Mouse (Mus musculus) kidney, postnatal 0 days (tissue): ENCODE data around the gene Tmed8. TPM values are rescaled to one million over a fixed set of nuclear protein-coding genes. Genes with fewer than 3 reads are reported as not detected.

Experiments
- ATAC-seq: fragments of 200-750 bp; cut with Nextera tagmentation; replicated peaks from 2 replicates; pipeline ENCODE4 v1.8.0; 2017; ENCODE audit warnings: low read depth, moderate number of reproducible peaks, moderate TSS enrichment, moderate library complexity; ENCODE audit not compliant: low FRiP score
- DNase-seq: peaks from one replicate; pipeline ENCODE4 v3.0.0-alpha.2; 2016; ENCODE audit warnings: low spot score
- H3K27ac ChIP-seq: fragments of 300-500 bp; sonication (generic); 2 replicates; pipeline ENCODE4 v1.5.1; 2014; ENCODE audit warnings: mild to moderate bottlenecking
- H3K27me3 ChIP-seq: fragments of 300-500 bp; sonication (generic); 2 replicates; pipeline ENCODE4 v1.6.1; 2014; ENCODE audit warnings: low read length, mixed read lengths; ENCODE audit not compliant: insufficient read depth
- H3K36me3 ChIP-seq: fragments of 300-500 bp; sonication (generic); 2 replicates; pipeline ENCODE4 v1.6.1; 2014; ENCODE audit warnings: low read length, mixed read lengths; ENCODE audit not compliant: insufficient read depth
- H3K4me1 ChIP-seq: fragments of 300-500 bp; sonication (generic); replicated peaks from 2 replicates; pipeline ENCODE4 v1.6.1; 2014; ENCODE audit warnings: antibody characterized with exemption, low read length, mixed read lengths; ENCODE audit not compliant: insufficient read depth
- H3K4me2 ChIP-seq: fragments of 300-500 bp; sonication (generic); 2 replicates; pipeline ENCODE4 v1.6.1; 2014; ENCODE audit warnings: mild to moderate bottlenecking, low read length, moderate library complexity, mixed read lengths
- H3K4me3 ChIP-seq: fragments of 300-500 bp; sonication (generic); replicated peaks from 2 replicates; pipeline ENCODE4 v1.5.1; 2014; ENCODE audit warnings: low read depth, low read length
- H3K9ac ChIP-seq: fragments of 300-500 bp; sonication (generic); 2 replicates; pipeline ENCODE4 v1.6.1; 2014; ENCODE audit warnings: low read depth, low read length
- H3K9me3 ChIP-seq: fragments of 300-500 bp; sonication (generic); replicated peaks from 2 replicates; pipeline ENCODE4 v1.6.1; 2016; ENCODE audit warnings: low read length, inconsistent platforms, mixed read lengths
- CTCF ChIP-seq: IDR thresholded peaks from 2 replicates; pipeline ENCODE4 v1.5.1; 2016; ENCODE audit warnings: antibody characterized with exemption, low read depth, mild to moderate bottlenecking, moderate library complexity
- WGBS: fragments of 180-500 bp; shearing (Covaris S2); extraction: QIAGEN DNeasy Blood & Tissue Kit; methylation state at CpG from one replicate; pipeline ENCODE4 v1.1.7; 2014; 5-methylcytosine and 5-hydroxymethylcytosine counted together
- polyA plus RNA-seq: library from polyadenylated mRNA; unstranded; fragments of >200 nt; fragmentation: Nextera tagmentation; extraction: Ambion mirVana; gene quantifications from 2 replicates; pipeline ENCODE4 v1.2.1, GENCODE M21; 2015

The Tmed8 gene
- polyA plus RNA-seq, 1 experiment from 2014 or later, result 1.7 TPM

GRCm38 (mm10) chr12:87138342-87138701 lies 61.9 kb downstream of the Tmed8 start:
- TF ChIP-seq CTCF, result no peak
- Histone ChIP-seq H3K4me3 (no peak overlapping the region), H3K4me1 (no peaks in the 10 kb centered on the region), H3K9me3 (no peaks in the 10 kb centered on the region), H3K9ac (no peak overlapping the region), H3K27ac (no peak overlapping the region), H3K27me3 (no peaks in the 10 kb centered on the region), H3K36me3 (peaks cover 10% of the 10 kb centered on the region; the same call in 1 of the 2 replicates), H3K4me2 (no peak overlapping the region)
- no peak for DNase-seq
- no peak for ATAC-seq
- WGBS, result 89% methylated on average over 2 of the region's 2 CpGs

- Histone ChIP-seq H3K27ac (no peak overlapping the region), H3K4me3 (no peak overlapping the region), H3K36me3 (peaks cover 12% of the 10 kb centered on the region; the same call in 1 of the 2 replicates), H3K9ac (no peak overlapping the region), H3K9me3 (no peaks in the 10 kb centered on the region), H3K4me1 (no peaks in the 10 kb centered on the region), H3K4me2 (no peak overlapping the region), H3K27me3 (no peaks in the 10 kb centered on the region)
- no peak for DNase-seq
- WGBS, result 92% methylated on average over 15 of the region's 15 CpGs
- TF ChIP-seq CTCF, result no peak
- no peak for ATAC-seq
These were observed 62.6 kb downstream of the Tmed8 start for GRCm38 (mm10) chr12:87137439-87138341.

DNA sequence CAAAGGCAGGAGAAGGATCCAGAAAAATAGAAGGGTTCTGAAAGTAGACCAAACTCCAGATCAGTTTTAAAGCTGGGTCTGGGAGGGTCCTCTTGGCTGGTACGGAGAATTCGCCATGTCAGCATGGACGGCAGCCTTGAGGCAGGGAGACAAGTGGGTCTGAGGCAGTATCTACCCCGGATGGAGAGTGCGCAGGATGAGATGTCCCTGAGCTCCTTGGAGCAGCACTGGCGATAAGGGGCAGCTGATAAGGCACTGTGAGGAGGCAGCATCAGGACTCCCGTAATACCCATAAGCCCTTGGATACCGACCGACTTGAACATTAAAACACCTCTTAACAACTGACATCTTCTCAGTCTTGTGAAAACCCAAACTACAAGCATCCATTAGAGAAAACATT lies 67.5 kb downstream of the Tmed8 start:
- Histone ChIP-seq H3K9me3 (no peaks in the 10 kb centered on the region), H3K36me3 (peaks cover 17% of the 10 kb centered on the region), H3K9ac (no peak overlapping the region), H3K4me3 (no peak overlapping the region), H3K27me3 (no peaks in the 10 kb centered on the region), H3K4me2 (no peak overlapping the region), H3K27ac (no peak overlapping the region), H3K4me1 (no peaks in the 10 kb centered on the region)
- DNase-seq (no peak), ATAC-seq (no peak)
- TF ChIP-seq CTCF, result no peak
- WGBS, result 94% methylated on average over 9 of the region's 9 CpGs

DNA sequence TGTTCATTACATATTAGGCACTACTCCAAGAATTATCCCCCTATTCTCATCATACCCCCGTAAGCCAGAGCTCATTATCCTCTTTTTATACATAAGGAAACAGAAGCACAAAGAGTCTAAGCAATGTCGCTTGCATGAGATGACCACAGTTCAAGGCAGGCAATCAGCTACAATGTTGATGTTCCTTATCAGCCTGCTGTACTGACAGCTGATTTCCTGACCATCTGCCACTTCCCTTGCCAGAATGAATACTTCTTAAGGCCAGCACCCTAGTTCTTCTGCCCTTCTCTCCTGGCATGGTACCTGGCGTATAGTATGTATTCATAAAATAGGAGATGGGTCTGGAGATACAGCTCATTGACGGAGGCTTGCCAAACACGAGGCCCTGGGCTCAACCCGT lies 68.0 kb downstream of the Tmed8 start:
- peaks cover 14% of the 10 kb centered on the region for H3K36me3 ChIP-seq
- no peaks in the 10 kb centered on the region for H3K4me1 ChIP-seq
- no peak for TF ChIP-seq CTCF
- H3K4me3 ChIP-seq, result no peak overlapping the region
- H3K4me2 ChIP-seq, result no peak overlapping the region
- H3K27me3 ChIP-seq, result no peaks in the 10 kb centered on the region
- DNase-seq (no peak), ATAC-seq (no peak)
- H3K9me3 ChIP-seq, result no peaks in the 10 kb centered on the region
- H3K27ac ChIP-seq, result no peak overlapping the region
- H3K9ac ChIP-seq, result no peak overlapping the region
- WGBS, result 83% methylated on average over 6 of the region's 6 CpGs

- TF ChIP-seq CTCF, result peak; percentile 72
- Histone ChIP-seq H3K27ac (no peak overlapping the region), H3K4me1 (no peaks in the 10 kb centered on the region), H3K9me3 (no peaks in the 10 kb centered on the region), H3K4me3 (no peak overlapping the region), H3K27me3 (no peaks in the 10 kb centered on the region), H3K9ac (no peak overlapping the region), H3K36me3 (peaks cover 14% of the 10 kb centered on the region), H3K4me2 (no peak overlapping the region)
- no peak for ATAC-seq
- 69% methylated on average over 3 of the region's 3 CpGs for WGBS
- peak; percentile 61 for DNase-seq
These were observed 68.6 kb downstream of the Tmed8 start for GRCm38 (mm10) chr12:87131619-87132018.

DNA sequence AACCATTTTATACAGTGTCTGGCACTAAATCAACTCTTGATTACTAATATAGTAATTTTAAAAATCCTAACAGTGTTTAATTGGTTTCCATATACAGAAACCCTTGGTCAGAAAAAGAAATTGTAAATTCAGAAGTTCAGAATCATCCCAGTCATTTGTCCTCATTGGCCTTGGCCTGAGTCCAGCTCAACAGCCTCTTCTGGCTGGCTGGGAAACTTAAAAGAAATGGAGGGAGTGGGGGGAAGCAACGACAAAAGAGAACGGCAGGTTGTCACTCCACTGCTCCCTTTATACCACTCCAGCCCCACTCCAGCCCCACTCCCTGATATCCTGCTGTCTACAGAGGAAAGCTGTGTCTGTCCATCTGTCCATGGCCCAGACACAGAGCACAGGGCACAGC lies 69.1 kb downstream of the Tmed8 start:
- H3K27ac ChIP-seq, result no peak overlapping the region
- H3K27me3 ChIP-seq, result no peaks in the 10 kb centered on the region
- DNase-seq, result no peak
- no peaks in the 10 kb centered on the region for H3K9me3 ChIP-seq
- H3K9ac ChIP-seq, result no peak overlapping the region
- H3K36me3 ChIP-seq, result peaks cover 14% of the 10 kb centered on the region
- 73% methylated on average over 2 of the region's 2 CpGs for WGBS
- TF ChIP-seq CTCF, result no peak
- no peak overlapping the region for H3K4me3 ChIP-seq
- H3K4me2 ChIP-seq, result no peak overlapping the region
- ATAC-seq, result no peak
- H3K4me1 ChIP-seq, result no peaks in the 10 kb centered on the region
